Mouse (Mus musculus) limb, embryonic 15.5 days (tissue): ENCODE results near the gene Hus1b. TPM values are rescaled to one million over a fixed set of nuclear protein-coding genes. Genes with fewer than 3 reads are reported as not detected.

Experiments used
- ATAC-seq: fragments of 200-750 bp; cut with Nextera tagmentation; 2 replicates; pipeline ENCODE4 v1.8.0; 2017; ENCODE audit warnings: low read depth, moderate TSS enrichment; ENCODE audit not compliant: insufficient number of reproducible peaks, low FRiP score, low TSS enrichment
- H3K27ac ChIP-seq: fragments of 300-500 bp; sonication (generic); 2 replicates; pipeline ENCODE4 v1.5.1; 2015; ENCODE audit warnings: moderate library complexity, mild to moderate bottlenecking, inconsistent platforms
- H3K27me3 ChIP-seq: fragments of 300-500 bp; sonication (generic); 2 replicates; pipeline ENCODE4 v1.6.1; 2015; ENCODE audit warnings: inconsistent platforms
- H3K36me3 ChIP-seq: fragments of 300-500 bp; sonication (generic); 2 replicates; pipeline ENCODE4 v1.6.1; 2015; ENCODE audit warnings: inconsistent platforms
- H3K4me1 ChIP-seq: fragments of 300-500 bp; sonication (generic); 2 replicates; pipeline ENCODE4 v1.6.1; 2015; ENCODE audit warnings: inconsistent platforms
- H3K4me2 ChIP-seq: fragments of 300-500 bp; sonication (generic); 2 replicates; pipeline ENCODE4 v1.6.1; 2015; ENCODE audit warnings: mild to moderate bottlenecking, inconsistent platforms
- H3K4me3 ChIP-seq: fragments of 300-500 bp; sonication (generic); 2 replicates; pipeline ENCODE4 v1.5.1; 2015; ENCODE audit warnings: mild to moderate bottlenecking, inconsistent platforms
- H3K9ac ChIP-seq: fragments of 300-500 bp; sonication (generic); 2 replicates; pipeline ENCODE4 v1.6.1; 2015; ENCODE audit warnings: inconsistent platforms
- H3K9me3 ChIP-seq: fragments of 300-500 bp; sonication (generic); 2 replicates; pipeline ENCODE4 v1.6.1; 2016; ENCODE audit warnings: inconsistent platforms
- WGBS: fragments of 180-500 bp; shearing (Covaris S2); methylation state at CpG from one replicate; pipeline ENCODE4 v1.1.7; 2015; 5-methylcytosine and 5-hydroxymethylcytosine counted together
- polyA plus RNA-seq: library from polyadenylated mRNA; unstranded; fragments of >200 nt; fragmentation: Nextera tagmentation; extraction: Ambion mirVana; gene quantifications from 2 replicates; pipeline ENCODE4 v1.2.1, GENCODE M21; 2015

Hus1b gene
- polyA plus RNA-seq, 1 experiment from 2014 or later, result not detected

DNA sequence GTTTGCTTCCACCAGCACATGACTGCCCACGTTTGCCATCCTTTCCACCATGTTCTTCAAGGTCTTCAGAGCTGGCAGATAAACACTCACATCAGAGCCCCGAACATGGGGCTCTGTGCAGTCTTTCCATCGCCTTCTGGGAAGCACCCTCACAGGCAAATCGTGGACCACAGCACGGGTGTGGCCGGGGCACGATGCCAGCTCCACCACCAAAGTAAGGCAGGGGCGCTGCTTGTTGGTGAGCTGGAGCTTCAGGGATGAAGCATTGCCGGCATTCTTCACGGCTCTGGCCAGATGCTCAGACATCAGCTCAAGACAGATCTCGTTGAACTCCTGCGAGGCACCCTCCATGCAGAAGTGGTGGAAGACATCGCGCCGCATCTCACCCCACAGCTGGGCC, 430 bp downstream of the Hus1b start:
- Histone ChIP-seq H3K4me2 (no peak overlapping the region), H3K27me3 (no peaks in the 10 kb centered on the region), H3K9ac (no peak overlapping the region), H3K27ac (no peak overlapping the region), H3K9me3 (no peaks in the 10 kb centered on the region), H3K4me3 (no peak overlapping the region), H3K36me3 (no peaks in the 10 kb centered on the region), H3K4me1 (peaks cover 3% of the 10 kb centered on the region; the same call in 1 of the 2 replicates)
- 89% methylated on average over 15 of the region's 15 CpGs for WGBS
- no peak for ATAC-seq

DNA sequence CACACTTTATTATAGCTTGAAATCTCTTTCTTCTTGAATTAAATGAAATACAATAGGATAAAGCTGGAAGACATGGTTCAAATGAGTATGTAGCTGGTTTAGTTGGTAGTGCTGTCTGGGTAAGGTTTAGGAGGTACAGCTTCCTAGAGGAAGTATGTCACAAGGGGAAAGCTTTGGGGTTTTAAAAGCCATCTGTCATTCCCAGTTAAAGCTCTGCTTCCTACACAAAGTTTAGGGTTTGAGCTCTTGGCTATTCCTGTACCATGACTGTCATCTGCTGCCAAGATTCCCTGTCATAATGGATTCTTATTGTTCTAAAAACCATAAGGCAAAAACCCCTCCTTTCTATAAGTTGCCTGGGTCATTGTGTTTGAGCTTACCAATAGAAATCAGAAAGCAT, 1.8 kb downstream of the Hus1b start:
- H3K4me3 ChIP-seq, result no peak overlapping the region
- peaks cover 3% of the 10 kb centered on the region; the same call in 1 of the 2 replicates for H3K4me1 ChIP-seq
- ATAC-seq, result no peak
- no peaks in the 10 kb centered on the region for H3K36me3 ChIP-seq
- no peak overlapping the region for H3K27ac ChIP-seq
- H3K4me2 ChIP-seq, result no peak overlapping the region
- H3K9me3 ChIP-seq, result no peaks in the 10 kb centered on the region
- no peak overlapping the region for H3K9ac ChIP-seq
- no peaks in the 10 kb centered on the region for H3K27me3 ChIP-seq

DNA sequence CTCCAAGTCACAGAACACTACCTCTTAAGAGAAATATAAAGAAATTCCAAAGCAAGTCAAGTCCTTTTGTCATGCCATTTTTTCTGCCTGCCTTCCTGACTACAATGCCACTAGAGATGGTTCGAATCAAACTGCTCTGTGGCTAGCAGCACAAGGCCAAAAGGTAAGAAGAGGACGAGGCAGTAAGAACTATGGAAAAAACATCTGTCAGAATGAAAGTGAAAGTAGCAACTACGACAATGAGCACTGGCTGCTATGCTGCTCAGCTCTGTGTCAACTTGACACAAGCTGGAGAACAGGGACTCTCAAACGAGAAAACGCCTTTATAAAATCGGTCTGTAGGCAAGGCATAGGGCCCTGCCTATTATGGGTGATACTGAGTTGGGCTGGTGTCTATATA, 14.6 kb downstream of the Hus1b start:
- peaks cover 10% of the 10 kb centered on the region; the same call in 1 of the 2 replicates for H3K36me3 ChIP-seq
- WGBS, result 80% methylated on average over 6 of the region's 6 CpGs
- no peak overlapping the region for H3K4me2 ChIP-seq
- no peak overlapping the region for H3K4me3 ChIP-seq
- no peak for ATAC-seq
- no peak overlapping the region for H3K9ac ChIP-seq
- no peak overlapping the region for H3K27ac ChIP-seq
- H3K4me1 ChIP-seq, result peaks cover 4% of the 10 kb centered on the region; the same call in 1 of the 2 replicates
- H3K27me3 ChIP-seq, result no peaks in the 10 kb centered on the region
- no peaks in the 10 kb centered on the region for H3K9me3 ChIP-seq

DNA sequence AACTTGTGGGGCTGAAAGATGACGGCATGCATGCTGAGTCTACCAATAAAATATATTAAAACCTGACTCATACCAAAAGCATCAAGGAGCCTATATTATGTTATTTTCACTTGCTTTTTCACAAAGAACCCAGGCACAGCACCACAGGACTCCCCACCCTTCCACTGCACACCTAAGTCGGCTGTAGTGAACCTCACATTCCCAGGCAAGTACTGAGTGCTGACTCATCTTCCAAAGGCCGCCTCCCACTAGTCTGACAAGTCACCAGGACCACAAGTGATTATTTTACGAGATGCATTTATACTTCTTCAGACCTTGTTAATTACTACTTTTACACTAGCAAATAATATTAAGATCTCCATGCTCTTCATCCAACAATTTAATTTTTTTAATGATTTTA, 15.9 kb downstream of the Hus1b start:
- Histone ChIP-seq H3K27me3 (no peaks in the 10 kb centered on the region), H3K4me3 (no peak overlapping the region), H3K9ac (no peak overlapping the region), H3K36me3 (peaks cover 6% of the 10 kb centered on the region), H3K4me2 (no peak overlapping the region), H3K27ac (no peak overlapping the region), H3K4me1 (peaks cover 4% of the 10 kb centered on the region; the same call in 1 of the 2 replicates), H3K9me3 (no peaks in the 10 kb centered on the region)
- WGBS, result 33% methylated on average over 4 of the region's 4 CpGs
- ATAC-seq, result no peak

DNA sequence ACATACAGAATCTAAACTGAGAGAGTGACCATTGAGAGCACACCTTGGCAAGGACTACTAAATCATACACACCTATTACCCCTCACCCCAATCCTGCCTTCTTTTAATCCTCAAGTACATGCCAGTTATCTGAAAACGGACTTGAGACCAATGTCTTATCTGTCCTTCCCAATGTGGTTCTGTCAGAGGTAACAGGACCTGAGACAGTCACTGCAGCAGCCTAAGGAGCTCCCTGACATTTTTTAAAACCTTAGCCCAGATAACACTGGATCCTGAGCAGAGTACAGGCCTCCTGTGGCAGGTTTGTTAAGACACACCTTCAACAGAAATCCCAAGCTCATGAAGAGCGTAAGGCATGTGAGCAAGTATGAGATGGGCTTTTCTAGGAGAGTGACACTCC, 18.4 kb downstream of the Hus1b start:
- ATAC-seq, result no peak
- 92% methylated on average over 2 of the region's 2 CpGs for WGBS
- no peak overlapping the region for H3K9ac ChIP-seq
- H3K4me3 ChIP-seq, result no peak overlapping the region
- H3K4me1 ChIP-seq, result peaks cover 4% of the 10 kb centered on the region; the same call in 1 of the 2 replicates
- H3K36me3 ChIP-seq, result peaks cover 12% of the 10 kb centered on the region
- no peaks in the 10 kb centered on the region for H3K27me3 ChIP-seq
- H3K4me2 ChIP-seq, result no peak overlapping the region
- no peaks in the 10 kb centered on the region for H3K9me3 ChIP-seq
- H3K27ac ChIP-seq, result no peak overlapping the region

DNA sequence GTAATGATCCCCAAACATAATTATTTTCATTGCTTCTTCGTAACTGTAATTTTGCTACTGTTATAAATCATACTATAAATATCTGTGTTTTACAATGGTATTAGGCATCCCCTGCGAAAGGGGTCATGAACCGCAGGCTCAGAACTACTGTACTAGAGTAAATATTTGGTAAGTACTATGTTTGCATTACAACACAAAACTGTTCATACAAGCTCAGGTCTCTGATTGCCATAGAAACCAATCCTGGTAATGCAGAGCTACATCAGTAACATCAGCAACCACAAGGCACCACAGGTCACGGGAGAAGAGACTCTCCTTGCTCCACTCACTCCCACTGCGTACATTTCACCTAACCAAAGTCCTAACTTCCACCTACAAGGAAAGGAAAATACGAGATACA, 23.3 kb downstream of the Hus1b start:
- Histone ChIP-seq H3K9me3 (no peaks in the 10 kb centered on the region), H3K4me3 (no peak overlapping the region), H3K27me3 (no peaks in the 10 kb centered on the region), H3K27ac (no peak overlapping the region), H3K4me1 (no peaks in the 10 kb centered on the region), H3K4me2 (no peak overlapping the region), H3K9ac (no peak overlapping the region), H3K36me3 (peaks cover 8% of the 10 kb centered on the region)
- WGBS, result 86% methylated on average over 6 of the region's 6 CpGs
- ATAC-seq, result no peak

DNA sequence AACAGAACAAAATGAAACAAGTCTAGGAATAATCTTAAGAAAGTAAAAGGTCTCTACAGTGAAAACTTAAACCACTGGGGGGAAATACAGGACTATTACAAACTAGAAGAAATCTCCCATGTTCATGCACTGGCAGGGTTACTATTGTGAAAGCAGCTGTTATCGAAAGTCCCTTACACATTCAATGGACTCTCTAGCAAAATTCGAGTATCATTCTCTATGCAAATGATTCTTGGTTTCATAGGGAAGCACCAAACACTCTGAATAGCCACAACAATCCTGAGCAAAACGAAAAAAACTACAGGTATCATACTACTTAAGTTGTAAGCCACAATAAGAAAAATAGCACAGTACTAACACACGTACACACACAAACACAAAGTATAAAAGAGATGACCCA, 25.6 kb downstream of the Hus1b start:
- Histone ChIP-seq H3K27ac (no peak overlapping the region), H3K9me3 (no peaks in the 10 kb centered on the region), H3K27me3 (no peaks in the 10 kb centered on the region), H3K36me3 (peaks cover 8% of the 10 kb centered on the region), H3K4me1 (no peaks in the 10 kb centered on the region), H3K4me3 (no peak overlapping the region), H3K9ac (no peak overlapping the region), H3K4me2 (no peak overlapping the region)
- 90% methylated on average over 4 of the region's 4 CpGs for WGBS
- no peak for ATAC-seq

DNA sequence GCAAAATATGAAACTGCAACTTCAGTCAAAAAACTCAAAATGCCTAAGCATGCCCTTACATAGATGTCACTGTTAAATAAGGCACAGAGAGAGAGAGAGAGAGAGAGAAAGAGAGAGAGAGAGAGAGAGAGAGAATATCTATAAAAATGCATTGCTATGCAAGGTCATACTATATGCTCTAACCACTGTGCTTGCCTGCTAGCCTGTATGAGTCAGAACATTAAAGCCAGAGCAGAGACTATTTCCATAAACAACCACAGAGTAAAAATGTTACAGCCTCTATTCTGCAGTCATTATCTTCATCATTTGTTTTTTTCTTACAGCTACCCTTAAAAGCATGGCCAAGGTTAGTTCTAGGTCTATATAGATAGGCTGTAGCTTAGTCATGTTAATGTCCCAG, 33.8 kb downstream of the Hus1b start:
- no peak overlapping the region for H3K4me3 ChIP-seq
- no peak overlapping the region for H3K27ac ChIP-seq
- ATAC-seq, result no peak

DNA sequence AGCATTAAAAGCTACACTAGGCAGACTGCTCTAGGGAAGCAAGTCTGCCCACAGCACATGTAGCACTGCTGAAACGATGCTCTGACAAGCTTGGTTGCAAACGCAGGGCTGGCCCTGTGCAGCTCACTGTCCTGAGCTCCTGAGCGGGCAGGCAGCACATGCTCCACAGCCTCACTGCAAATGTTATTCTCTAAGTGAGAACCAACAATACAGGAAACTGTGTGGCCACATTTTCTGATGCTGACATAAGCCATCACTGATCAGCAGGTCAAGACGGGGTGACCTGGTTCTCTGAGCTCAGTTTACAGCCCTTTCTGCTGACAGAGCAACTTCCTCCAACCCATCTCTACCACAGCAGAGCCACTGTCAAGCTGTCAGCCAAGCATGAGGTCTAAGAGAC, 34.5 kb downstream of the Hus1b start:
- Histone ChIP-seq H3K27me3 (no peaks in the 10 kb centered on the region), H3K4me3 (no peak overlapping the region), H3K27ac (no peak overlapping the region), H3K4me2 (no peak overlapping the region), H3K9me3 (no peaks in the 10 kb centered on the region), H3K36me3 (0 out of 2 replicates have a peak, but pooled peaks cover 4% of the 10 kb centered on the region), H3K9ac (no peak overlapping the region), H3K4me1 (0 out of 2 replicates have a peak, but pooled peaks cover 5% of the 10 kb centered on the region)
- 22% methylated on average over 4 of the region's 4 CpGs for WGBS
- ATAC-seq, result no peak

More for the DNA sequence above, 33.8 kb downstream of the Hus1b start:
- Histone ChIP-seq H3K4me2 (no peak overlapping the region), H3K36me3 (0 out of 2 replicates have a peak, but pooled peaks cover 4% of the 10 kb centered on the region), H3K9ac (no peak overlapping the region), H3K27me3 (no peaks in the 10 kb centered on the region), H3K4me1 (0 out of 2 replicates have a peak, but pooled peaks cover 5% of the 10 kb centered on the region), H3K9me3 (no peaks in the 10 kb centered on the region)

DNA sequence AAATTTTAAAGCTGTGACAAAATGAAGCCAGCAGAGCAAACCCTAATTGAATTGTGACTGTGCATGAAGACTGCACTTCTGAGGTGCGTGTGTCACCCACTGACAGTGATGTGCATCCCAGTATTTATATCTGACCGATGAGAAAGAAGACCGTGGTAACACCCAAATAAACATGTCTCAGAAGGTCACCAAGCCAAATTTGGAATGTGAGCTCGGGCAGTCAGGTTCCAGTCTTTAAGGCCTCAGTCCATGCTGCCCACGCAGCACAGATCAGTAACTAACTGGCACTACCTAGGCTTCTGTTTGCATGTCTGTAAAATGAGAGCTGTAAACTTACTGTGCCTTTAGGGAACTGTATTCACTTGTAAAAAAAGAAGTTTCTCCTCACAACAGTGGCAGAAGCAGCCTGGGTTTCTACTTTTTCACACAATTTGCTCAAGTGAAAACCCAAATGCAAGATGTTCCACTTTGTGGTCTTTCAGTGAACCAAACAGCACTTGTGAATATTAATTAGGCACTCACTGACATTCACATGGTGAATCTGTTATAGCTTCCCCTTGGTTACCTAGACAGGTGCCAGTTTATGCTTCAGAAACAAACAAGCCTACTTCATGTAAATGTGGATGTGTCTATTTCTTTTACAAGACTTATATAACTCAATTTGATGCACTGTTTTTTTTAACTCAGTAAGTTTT, 35.5 kb downstream of the Hus1b start:
- H3K9me3 ChIP-seq, result no peaks in the 10 kb centered on the region
- ATAC-seq, result no peak
- 0 out of 2 replicates have a peak, but pooled peaks cover 5% of the 10 kb centered on the region for H3K4me1 ChIP-seq
- H3K4me3 ChIP-seq, result no peak overlapping the region
- no peak overlapping the region for H3K27ac ChIP-seq
- H3K36me3 ChIP-seq, result 0 out of 2 replicates have a peak, but pooled peaks cover 4% of the 10 kb centered on the region
- 68% methylated on average over 5 of the region's 5 CpGs for WGBS
- no peaks in the 10 kb centered on the region for H3K27me3 ChIP-seq
- H3K4me2 ChIP-seq, result no peak overlapping the region
- no peak overlapping the region for H3K9ac ChIP-seq

DNA sequence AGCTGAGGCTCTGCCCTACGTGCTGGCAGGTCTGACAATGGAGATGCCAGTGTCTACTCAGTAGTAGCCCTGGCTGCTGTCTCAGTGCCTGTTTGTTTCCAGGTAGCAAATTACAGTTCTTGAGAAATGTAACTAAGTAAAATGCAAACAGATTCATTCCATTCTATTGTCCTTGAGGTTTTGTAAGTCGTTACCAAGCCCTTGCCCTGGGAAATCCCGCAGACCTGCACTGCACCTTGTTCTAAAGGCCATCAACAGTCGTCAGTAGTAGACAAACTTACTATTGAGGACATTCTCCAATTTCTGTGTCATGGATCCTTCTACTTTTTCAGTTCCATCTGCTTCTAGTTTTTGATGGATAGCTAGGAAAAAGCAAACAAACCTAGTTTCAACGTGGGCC, 36.7 kb downstream of the Hus1b start:
- no peaks in the 10 kb centered on the region for H3K27me3 ChIP-seq
- WGBS, result 79% methylated on average over 5 of the region's 5 CpGs
- no peak for ATAC-seq

DNA sequence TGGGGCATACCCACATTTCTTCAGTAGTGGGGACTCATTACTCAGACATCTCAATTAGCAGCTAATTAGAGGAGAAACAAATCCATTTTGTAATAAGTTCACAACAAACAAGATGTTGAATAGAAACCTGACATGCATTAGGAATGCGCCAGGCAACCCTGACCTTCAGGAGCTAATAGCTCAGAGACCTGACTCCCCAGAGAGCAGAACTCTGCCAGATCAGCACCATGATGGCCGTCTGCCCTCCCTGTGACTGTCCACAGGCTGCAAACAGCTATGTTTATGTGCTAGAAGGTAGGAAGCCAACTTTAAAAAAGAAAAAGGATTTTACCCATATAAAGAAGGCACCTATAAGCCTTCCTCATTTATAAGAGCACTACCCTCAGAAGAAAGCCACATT, 45.3 kb downstream of the Hus1b start:
- ATAC-seq, result no peak
- Histone ChIP-seq H3K36me3 (peaks cover 5% of the 10 kb centered on the region; the same call in 1 of the 2 replicates), H3K27ac (no peak overlapping the region), H3K4me1 (no peaks in the 10 kb centered on the region), H3K27me3 (no peaks in the 10 kb centered on the region), H3K4me2 (no peak overlapping the region), H3K4me3 (no peak overlapping the region), H3K9ac (no peak overlapping the region), H3K9me3 (no peaks in the 10 kb centered on the region)
- 40% methylated on average over 2 of the region's 2 CpGs for WGBS

More for the DNA sequence above, 36.7 kb downstream of the Hus1b start:
- no peak overlapping the region for H3K4me2 ChIP-seq
- no peak overlapping the region for H3K27ac ChIP-seq
- H3K9me3 ChIP-seq, result no peaks in the 10 kb centered on the region
- no peak overlapping the region for H3K9ac ChIP-seq
- peaks cover 4% of the 10 kb centered on the region; the same call in 1 of the 2 replicates for H3K36me3 ChIP-seq
- H3K4me3 ChIP-seq, result no peak overlapping the region
- H3K4me1 ChIP-seq, result 0 out of 2 replicates have a peak, but pooled peaks cover 5% of the 10 kb centered on the region
